Comparison of ENCODE assay signal across 20 mouse cellular contexts in genomic region chr1:172436785-172437184, GRCm38 (mm10). TPM values are rescaled to one million over a fixed set of nuclear protein-coding genes. Genes with fewer than 3 reads are reported as not detected.
DNase-seq lines count a peak whose midpoint lies in the region; ATAC-seq and TF ChIP-seq lines count a peak whose summit lies in the region.
"Had no signal": no experiment of that assay in that cellular context is flagged by ENCODE, and none has a peak within 500 bp of the region (broad histone marks: within the 10 kb centered on the region; RNA-seq: fewer than 3 reads in every experiment).

No protein-coding gene starts in this region.

- peaks cover 29% of the 10 kb centered on the region for H3K4me1 ChIP-seq in heart, embryonic 10.5 days
- no peaks in the 10 kb centered on the region for H3K4me1 ChIP-seq in embryonic facial prominence, embryonic 13.5 days

- H3K4me3 ChIP-seq in heart, embryonic 10.5 days = no peak overlapping the region
- no peak overlapping the region for H3K4me3 ChIP-seq in embryonic facial prominence, embryonic 13.5 days
- H3K4me3 ChIP-seq: stomach, embryonic 15.5 days had no signal

- no peak for TF ChIP-seq CTCF in Patski (IDR thresholded peaks at IDR 0.05)

- H3K9me3 ChIP-seq in heart, embryonic 10.5 days = no peaks in the 10 kb centered on the region
- H3K9me3 ChIP-seq in embryonic facial prominence, embryonic 13.5 days = no peaks in the 10 kb centered on the region
- H3K9me3 ChIP-seq: stomach, embryonic 15.5 days had no signal

- no peaks in the 10 kb centered on the region; the same call in 1 of the 2 replicates for H3K27me3 ChIP-seq in heart, embryonic 10.5 days (ENCODE audit: insufficient read depth, poor library complexity, severe bottlenecking)
- H3K27me3 ChIP-seq in Patski = no peaks in the 10 kb centered on the region
- no peaks in the 10 kb centered on the region for H3K27me3 ChIP-seq in embryonic facial prominence, embryonic 13.5 days
- H3K27me3 ChIP-seq: stomach, embryonic 15.5 days had no signal

- DNase-seq in heart, embryonic 10.5 days (ENCODE audit: low spot score) = peak; percentile 84
- DNase-seq in heart, adult 18-20 months = no peak
- peak; percentile 35 for DNase-seq in kidney, postnatal 10 days
- DNase-seq in kidney, adult 18-20 months = no peak
- DNase-seq in Patski (ENCODE audit: low read depth, low spot score) = no peak
- DNase-seq in lung, postnatal 4 days = no peak
- DNase-seq: adrenal gland, postnatal 25 days; cerebellum, adult 9-10 months; embryo, embryonic 11 days; lung, embryonic 14.5 days; right cerebral cortex, postnatal 14 days had no signal

- CTCF ChIA-PET in Patski (lab: Charles Lee) = interaction anchor here (0.9 to 1.3 kb wide), 2 partner anchors 16 to 18 kb away, joined by 3 read pairs; no protein-coding TSS in a partner anchor

- in situ Hi-C loops in Patski (cut with MboI; ENCODE audit: low pct_unique_long_range_greater_than_20kb) = no loop called here

- peak; percentile 86 for ATAC-seq in Patski
- ATAC-seq in embryonic facial prominence, embryonic 13.5 days (ENCODE audit: insufficient number of reproducible peaks, insufficient read depth, low FRiP score, low TSS enrichment, low read depth) = peak; percentile 72; the same call in 1 of the 2 replicates
- no peak for ATAC-seq in frontal cortex, adult (ENCODE audit: low TSS enrichment)
- ATAC-seq: forebrain, embryonic 16.5 days had no signal

- POLR2A ChIA-PET in Patski (lab: Charles Lee) = interaction anchor here (1.0 kb wide), 1 partner anchor 11 kb away, joined by 3 read pairs; no protein-coding TSS in a partner anchor

- H3K36me3 ChIP-seq in heart, embryonic 10.5 days = no peaks in the 10 kb centered on the region
- no peaks in the 10 kb centered on the region for H3K36me3 ChIP-seq in embryonic facial prominence, embryonic 13.5 days
- H3K36me3 ChIP-seq: stomach, embryonic 15.5 days had no signal

- H3K27ac ChIP-seq in heart, embryonic 10.5 days = no peak overlapping the region; the same call in 1 of the 2 replicates
- no peak overlapping the region for H3K27ac ChIP-seq in embryonic facial prominence, embryonic 13.5 days
- H3K27ac ChIP-seq: macrophage; stomach, embryonic 15.5 days had no signal

- no peak overlapping the region for H3K4me2 ChIP-seq in embryonic facial prominence, embryonic 13.5 days
- H3K4me2 ChIP-seq: liver, embryonic 11.5 days; lung, embryonic 14.5 days; stomach, embryonic 15.5 days had no signal

- H3K9ac ChIP-seq in embryonic facial prominence, embryonic 13.5 days = no peak overlapping the region
- H3K9ac ChIP-seq: lung, embryonic 14.5 days; stomach, embryonic 15.5 days had no signal

- WGBS in heart, embryonic 10.5 days = 32% methylated on average over 6 of the region's 6 CpGs
- WGBS in embryonic facial prominence, embryonic 13.5 days = 38% methylated on average over 6 of the region's 6 CpGs

RNA-seq across cellular contexts. Expression of gene Slamf9, which starts 38.4 kb away (rescaled TPM):
- 0.92 and 1.1 TPM in 2 replicates for polyA plus RNA-seq in heart, embryonic 10.5 days (2016; fragmentation: Nextera tagmentation; extraction: Ambion mirVana)
- 1 to 10 TPM; 1.2 to 2.2 TPM for total RNA-seq in heart, adult 18-20 months (2021)
- 0.08 TPM for polyA plus RNA-seq in Patski (2021)
- polyA plus RNA-seq in embryonic facial prominence, embryonic 13.5 days (2015; fragmentation: Nextera tagmentation; extraction: Ambion mirVana) = 0.47 TPM in 1 of 2 replicates, not detected in the other
- total RNA-seq: gastrocnemius, adult 8-10 months; hematopoietic stem cell, adult 5-6 weeks; layer of hippocampus, postnatal 25 days had no signal
- polyA plus RNA-seq: forebrain, embryonic 16.5 days had no signal

RNA-seq across cellular contexts. Expression of gene Igsf9, which starts 44.8 kb away (rescaled TPM):
- polyA plus RNA-seq in heart, embryonic 10.5 days (2016; fragmentation: Nextera tagmentation; extraction: Ambion mirVana) = 13.7 and 37.5 TPM in 2 replicates
- total RNA-seq in heart, adult 18-20 months (2021) = under 1 TPM; 0.28 to 0.45 TPM
- 11.0 TPM for polyA plus RNA-seq in Patski (2021)
- 75.6 and 83.2 TPM in 2 replicates for polyA plus RNA-seq in embryonic facial prominence, embryonic 13.5 days (2015; fragmentation: Nextera tagmentation; extraction: Ambion mirVana)

Comparison
In these comparisons a context has a peak if more than half of its experiments do, and no peak if none do; other contexts are left out.
1. DNase-seq: peak in heart, embryonic 10.5 days (single experiment) and kidney, postnatal 10 days (single experiment); none in heart, adult 18-20 months (0 of 2), kidney, adult 18-20 months (single experiment), Patski (single experiment) and lung, postnatal 4 days (0 of 2).